ENCODE assay signal across 8 mouse cellular contexts in genomic region chr13:21279559-21279958, GRCm38 (mm10). TPM values are rescaled to one million over a fixed set of nuclear protein-coding genes. Genes with fewer than 3 reads are reported as not detected.
DNase-seq lines count a peak whose midpoint lies in the region; ATAC-seq and TF ChIP-seq lines count a peak whose summit lies in the region.

No protein-coding gene starts in this region.

- peak overlapping the region; percentile 9; the same call in 1 of the 2 replicates for H3K9ac ChIP-seq in embryonic facial prominence, embryonic 12.5 days
- H3K9ac ChIP-seq in heart, adult 2 months (ENCODE audit: low read depth, low read length) = peak overlapping the region; percentile 63
- no peak overlapping the region for H3K9ac ChIP-seq in limb, embryonic 11.5 days (ENCODE audit: low read length)
- peak overlapping the region; percentile 13; the same call in 1 of the 2 replicates for H3K9ac ChIP-seq in midbrain, embryonic 14.5 days (replicated peaks; ENCODE audit: low read length)

- peak overlapping the region; percentile 59 for H3K4me2 ChIP-seq in embryonic facial prominence, embryonic 12.5 days (replicated peaks)
- H3K4me2 ChIP-seq in limb, embryonic 11.5 days (ENCODE audit: low read depth, severe bottlenecking) = peak overlapping the region; percentile 35
- peak overlapping the region; percentile 63 for H3K4me2 ChIP-seq in midbrain, embryonic 14.5 days (ENCODE audit: low read length)

- H3K27ac ChIP-seq in embryonic facial prominence, embryonic 12.5 days = no peak overlapping the region
- H3K27ac ChIP-seq in heart, adult 2 months = no peak overlapping the region
- no peak overlapping the region for H3K27ac ChIP-seq in kidney, adult 2 months (ENCODE audit: insufficient read depth, low read depth, low read length)
- no peak overlapping the region for H3K27ac ChIP-seq in limb, embryonic 11.5 days (replicated peaks; ENCODE audit: low read depth, low read length)
- H3K27ac ChIP-seq in midbrain, embryonic 14.5 days (replicated peaks; ENCODE audit: low read depth, low read length) = no peak overlapping the region

- no peaks in the 10 kb centered on the region for H3K4me1 ChIP-seq in embryonic facial prominence, embryonic 12.5 days
- H3K4me1 ChIP-seq in heart, adult 2 months (ENCODE audit: control insufficient read depth, insufficient read depth, low read length) = no peaks in the 10 kb centered on the region; the same call in 1 of the 2 replicates
- no peaks in the 10 kb centered on the region for H3K4me1 ChIP-seq in kidney, adult 2 months (ENCODE audit: control insufficient read depth, insufficient read depth, low read length)
- H3K4me1 ChIP-seq in limb, embryonic 11.5 days (ENCODE audit: control insufficient read depth, insufficient read depth, low read length) = no peaks in the 10 kb centered on the region
- H3K4me1 ChIP-seq in midbrain, embryonic 14.5 days (ENCODE audit: control insufficient read depth, insufficient read depth, low read length) = peaks cover 8% of the 10 kb centered on the region; the same call in 1 of the 2 replicates

- no peak for TF ChIP-seq CTCF in heart, adult 2 months (IDR thresholded peaks at IDR 0.05)
- TF ChIP-seq CTCF in kidney, adult 2 months (conservative IDR thresholded peaks at IDR 0.05; ENCODE audit: insufficient read depth, insufficient read length, low read depth, low read length) = no peak

- H3K4me3 ChIP-seq in embryonic facial prominence, embryonic 12.5 days = peak overlapping the region; percentile 48
- H3K4me3 ChIP-seq in heart, adult 2 months = peak overlapping the region; percentile 79
- peak overlapping the region; percentile 41 for H3K4me3 ChIP-seq in kidney, adult 2 months (ENCODE audit: insufficient read depth, low read depth, low read length)
- H3K4me3 ChIP-seq in limb, embryonic 11.5 days (ENCODE audit: low read depth, low read length) = peak overlapping the region; percentile 25
- peak overlapping the region; percentile 43 for H3K4me3 ChIP-seq in midbrain, embryonic 14.5 days (replicated peaks; ENCODE audit: low read depth, low read length)

- peaks cover 3% of the 10 kb centered on the region; the same call in 1 of the 2 replicates for H3K27me3 ChIP-seq in embryonic facial prominence, embryonic 12.5 days
- H3K27me3 ChIP-seq in heart, adult 2 months (ENCODE audit: control insufficient read depth, insufficient read depth, low read length) = 0 out of 2 replicates have a peak, but pooled peaks cover 1% of the 10 kb centered on the region
- H3K27me3 ChIP-seq in kidney, adult 2 months (replicated peaks; ENCODE audit: control insufficient read depth, insufficient read depth, low read length) = no peaks in the 10 kb centered on the region; the same call in 1 of the 2 replicates
- H3K27me3 ChIP-seq in limb, embryonic 11.5 days (ENCODE audit: control insufficient read depth, insufficient read depth, low read length) = no peaks in the 10 kb centered on the region
- H3K27me3 ChIP-seq in midbrain, embryonic 14.5 days (ENCODE audit: control insufficient read depth, insufficient read depth, low read length) = peaks cover 10% of the 10 kb centered on the region; the same call in 1 of the 2 replicates

- no peaks in the 10 kb centered on the region for H3K36me3 ChIP-seq in embryonic facial prominence, embryonic 12.5 days
- H3K36me3 ChIP-seq in heart, adult 2 months (ENCODE audit: control insufficient read depth, insufficient read depth, low read length) = no peaks in the 10 kb centered on the region
- H3K36me3 ChIP-seq in kidney, adult 2 months (ENCODE audit: control insufficient read depth, insufficient read depth, low read length) = no peaks in the 10 kb centered on the region
- H3K36me3 ChIP-seq in limb, embryonic 11.5 days (ENCODE audit: control insufficient read depth, insufficient read depth, low read length) = no peaks in the 10 kb centered on the region
- no peaks in the 10 kb centered on the region for H3K36me3 ChIP-seq in midbrain, embryonic 14.5 days (ENCODE audit: control insufficient read depth, insufficient read depth, low read length)

- WGBS in embryonic facial prominence, embryonic 12.5 days = under 1% methylated on average over 13 of the region's 13 CpGs
- 1% methylated on average over 13 of the region's 13 CpGs for WGBS in heart, adult 2 months
- 2% methylated on average over 13 of the region's 13 CpGs for WGBS in kidney, adult 2 months
- WGBS in limb, embryonic 11.5 days = 1% methylated on average over 13 of the region's 13 CpGs
- 1% methylated on average over 13 of the region's 13 CpGs for WGBS in midbrain, embryonic 14.5 days

- peak; percentile 98 for DNase-seq in 3T3-L1 (ENCODE audit: low read depth, low spot score)
- peak; percentile 74 to 82 for DNase-seq in adrenal gland, postnatal 36 days
- peak; percentile 81 to 86 for DNase-seq in heart, adult 2 months
- DNase-seq in kidney, adult 2 months = peak; percentile 90
- DNase-seq in limb, embryonic 11.5 days (ENCODE audit: low spot score) = peak; percentile 93
- DNase-seq in midbrain, embryonic 14.5 days = peak; percentile 95
- peak; percentile 12 for DNase-seq in spleen, adult 12 weeks (ENCODE audit: low spot score)

- ATAC-seq in embryonic facial prominence, embryonic 12.5 days (ENCODE audit: insufficient number of reproducible peaks, insufficient read depth, low FRiP score, low TSS enrichment) = no peak
- peak; percentile 75 for ATAC-seq in limb, embryonic 11.5 days (ENCODE audit: insufficient number of reproducible peaks, low FRiP score, low TSS enrichment, low read depth)
- peak; percentile 72 for ATAC-seq in midbrain, embryonic 14.5 days (ENCODE audit: low FRiP score, low TSS enrichment)

- H3K79me2 ChIP-seq in heart, adult 2 months (replicated peaks; ENCODE audit: control insufficient read depth, insufficient read depth, low read length) = no peaks in the 10 kb centered on the region

- no peaks in the 10 kb centered on the region for H3K9me3 ChIP-seq in embryonic facial prominence, embryonic 12.5 days
- no peaks in the 10 kb centered on the region for H3K9me3 ChIP-seq in limb, embryonic 11.5 days (ENCODE audit: control insufficient read depth, low read length)
- H3K9me3 ChIP-seq in midbrain, embryonic 14.5 days (ENCODE audit: control insufficient read depth, low read length) = no peaks in the 10 kb centered on the region

- TF ChIP-seq POLR2A in heart, adult 2 months (IDR thresholded peaks at IDR 0.05; ENCODE audit: insufficient read depth, low read depth, low read length) = no peak
- TF ChIP-seq POLR2A in kidney, adult 2 months (IDR thresholded peaks at IDR 0.05; ENCODE audit: low read depth, low read length) = no peak

- intact Hi-C loops in heart, adult 2 months (cut with DNase I) = loop anchor here (1.0 to 10.0 kb wide), 6 partner anchors 47 to 745 kb away; partner anchors contain the start of genes Hist1h2ai, Hist1h2bl and Hist1h3h

- peak; percentile 76; the same call in 1 of the 2 replicates for TF ChIP-seq EP300 in heart, adult 2 months (IDR thresholded peaks at IDR 0.05; ENCODE audit: insufficient read depth, low read depth, low read length)

RNA-seq across cellular contexts. Expression of gene Gpx5, which starts 13.0 kb away (rescaled TPM):
- total RNA-seq in adrenal gland, postnatal 36 days (2021) = not detected
- polyA plus RNA-seq in embryonic facial prominence, embryonic 12.5 days (2016; fragmentation: Nextera tagmentation; extraction: Ambion mirVana) = not detected in 2 replicates
- not detected for total RNA-seq in heart, adult 2 months (2021)
- polyA plus RNA-seq in heart, adult 2 months (2012; rRNA removed) = not detected in 2 replicates
- not detected in 2 replicates for polyA plus RNA-seq in kidney, adult 2 months (2012; rRNA removed)
- not detected in 2 replicates for polyA plus RNA-seq in limb, embryonic 11.5 days (2014; fragmentation: Nextera tagmentation; extraction: Ambion mirVana)
- polyA plus RNA-seq in midbrain, embryonic 14.5 days (2014; fragmentation: Nextera tagmentation; extraction: Ambion mirVana) = not detected in 2 replicates

RNA-seq across cellular contexts. Expression of gene Gpx6, which starts 32.4 kb away (rescaled TPM):
- total RNA-seq in adrenal gland, postnatal 36 days (2021) = not detected
- polyA plus RNA-seq in embryonic facial prominence, embryonic 12.5 days (2016; fragmentation: Nextera tagmentation; extraction: Ambion mirVana) = 0.13 and 0.55 TPM in 2 replicates
- not detected for total RNA-seq in heart, adult 2 months (2021)
- polyA plus RNA-seq in heart, adult 2 months (2012; rRNA removed) = not detected in 2 replicates
- 24.6 and 28.9 TPM in 2 replicates for polyA plus RNA-seq in kidney, adult 2 months (2012; rRNA removed)
- polyA plus RNA-seq in limb, embryonic 11.5 days (2014; fragmentation: Nextera tagmentation; extraction: Ambion mirVana) = 0.51 and 0.88 TPM in 2 replicates
- polyA plus RNA-seq in midbrain, embryonic 14.5 days (2014; fragmentation: Nextera tagmentation; extraction: Ambion mirVana) = not detected in 2 replicates

Comparison
In these comparisons a context has a peak if more than half of its experiments do, and no peak if none do; other contexts are left out.
1. DNase-seq: peak in every context shown above with its lines; median percentile 98 in 3T3-L1; 95 in midbrain, embryonic 14.5 days; 93 in limb, embryonic 11.5 days; 90 in kidney, adult 2 months; 84 in heart, adult 2 months; 78 in adrenal gland, postnatal 36 days; 12 in spleen, adult 12 weeks.
2. H3K4me3 ChIP-seq: peak in every context shown above with its lines; median percentile 79 in heart, adult 2 months; 48 in embryonic facial prominence, embryonic 12.5 days; 43 in midbrain, embryonic 14.5 days; 41 in kidney, adult 2 months; 25 in limb, embryonic 11.5 days.
3. RNA of gene Gpx6, which starts 32.4 kb away (polyA plus RNA-seq): 24.6 to 28.9 TPM in kidney, adult 2 months; 0.51 to 0.88 TPM in limb, embryonic 11.5 days, 0.13 to 0.55 TPM in embryonic facial prominence, embryonic 12.5 days, not detected in midbrain, embryonic 14.5 days and not detected in heart, adult 2 months; every median in the first group is over 10 times any median in the second.
4. Peak in every context shown above with its lines, with median percentiles within 50 percentile points of each other: H3K4me2 ChIP-seq.